Mouse (Mus musculus): Measurements from ENCODE around the gene Fam122a.

Fam122a gene

DNA sequence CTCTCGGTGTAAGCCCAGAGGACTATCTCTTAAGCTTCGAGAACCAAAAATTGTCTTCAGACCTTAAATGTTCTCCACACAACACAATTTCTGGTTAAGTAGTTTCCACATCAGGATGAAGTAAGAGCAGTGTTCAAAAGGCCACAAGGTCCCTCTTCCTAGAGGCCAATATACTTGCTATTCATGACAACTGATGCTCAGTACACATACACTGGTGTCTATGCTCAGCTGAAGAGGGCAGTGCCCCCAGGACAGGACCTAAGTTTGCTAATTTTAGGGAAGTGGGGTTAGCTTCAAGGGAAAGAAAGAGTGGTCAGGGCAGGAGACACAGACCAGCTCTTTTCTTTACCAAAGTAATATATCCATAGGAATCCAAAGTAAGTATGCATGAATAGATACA is 45.8 kb downstream of the Fam122a start:
- DNase-seq (ENCODE audit: low read depth, low spot score), result no peak

DNA sequence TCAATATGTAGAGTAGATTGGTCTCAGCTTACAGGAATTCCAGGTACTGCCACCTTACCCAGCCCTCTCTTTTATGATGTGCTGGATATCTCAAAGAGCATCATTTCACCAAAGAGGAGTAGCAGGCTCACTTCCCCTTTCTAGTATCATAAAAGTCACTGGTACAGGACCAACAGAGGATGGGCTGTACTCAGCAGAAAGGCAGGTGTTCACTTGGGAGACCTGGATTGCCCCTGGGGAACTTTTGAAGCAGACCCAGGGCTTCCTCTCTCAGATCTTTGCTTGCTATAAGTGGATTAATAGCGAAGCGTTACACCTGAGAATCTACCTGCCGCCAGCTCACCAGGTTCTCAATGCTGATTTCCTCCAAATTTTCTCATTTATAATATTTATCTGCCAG is 49.1 kb downstream of the Fam122a start:
- DNase-seq (ENCODE audit: low read depth, low spot score), result no peak

DNA sequence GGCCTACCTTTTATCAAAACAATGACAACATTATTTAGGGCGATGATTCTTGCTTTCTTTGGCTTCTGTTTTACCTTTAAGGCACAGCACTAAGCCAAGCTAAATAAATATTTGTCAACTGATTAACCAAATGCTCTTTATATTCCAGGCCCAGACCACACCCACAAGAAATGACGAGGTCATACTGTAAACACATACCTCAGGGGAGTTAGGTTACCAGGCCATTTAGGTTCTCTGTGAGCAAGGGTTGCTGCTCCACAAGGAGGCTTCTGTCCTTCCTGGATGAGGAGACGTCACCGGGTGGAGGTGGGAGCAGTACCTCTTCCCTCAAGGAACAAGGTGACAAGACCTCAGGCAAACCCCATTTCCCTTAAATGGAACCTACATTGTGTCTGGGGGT is 49.9 kb downstream of the Fam122a start:
- no peak for DNase-seq (ENCODE audit: low read depth, low spot score)

DNA sequence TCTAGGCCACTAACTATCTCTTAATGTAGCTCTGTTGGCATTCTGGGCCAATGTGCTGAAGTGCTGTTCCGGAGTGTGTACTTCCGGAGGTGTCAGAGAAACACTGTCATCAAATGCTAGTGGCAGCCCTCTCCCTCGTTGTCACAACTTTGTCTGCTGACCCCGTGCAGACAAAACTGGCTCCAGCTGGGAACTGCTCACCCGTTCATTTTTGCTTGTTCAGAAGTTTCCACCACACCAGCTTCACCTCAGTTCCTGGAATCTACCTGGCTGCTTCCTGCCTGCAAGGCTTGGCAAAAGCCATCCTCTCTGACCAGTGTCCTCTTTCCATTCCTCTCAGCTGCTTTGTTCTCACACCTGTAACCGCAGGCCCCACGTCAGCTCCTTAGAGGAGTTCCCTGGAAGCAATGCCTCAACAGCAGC is 50.4 kb downstream of the Fam122a start:
- DNase-seq (ENCODE audit: low read depth, low spot score), result no peak

Measured in embryo, embryonic 11.5 days (tissue).